Mouse (Mus musculus): Measurements from ENCODE around the gene Rragd.

GRCm38 (mm10) chr4:33064986-33065385 lies 82.1 kb downstream of the Rragd start:
- TF ChIP-seq POLR2A (IDR thresholded peaks at IDR 0.05; ENCODE audit: control insufficient read depth, extremely low read depth, insufficient read depth, low read length, poor library complexity) (no peak), CTCF (IDR thresholded peaks at IDR 0.05; ENCODE audit: borderline replicate concordance, control insufficient read depth, extremely low read depth, insufficient read depth, low read length, poor library complexity) (no peak)

Measured in thymus, adult 2 months (tissue).